Mouse (Mus musculus) liver, embryonic 16.5 days (tissue): ENCODE data around the gene Adgrg3. TPM values are rescaled to one million over a fixed set of nuclear protein-coding genes. Genes with fewer than 3 reads are reported as not detected.
A peak's percentile ranks its signal among the peaks of the same experiment; 100 is the strongest.

Experiments used
- ATAC-seq: fragments of 200-750 bp; cut with Nextera tagmentation; 2 replicates; pipeline ENCODE4 v1.8.0; 2017; ENCODE audit warnings: low read depth, mild to moderate bottlenecking, moderate number of reproducible peaks, moderate library complexity
- H3K27ac ChIP-seq: fragments of 300-500 bp; sonication (generic); 2 replicates; pipeline ENCODE4 v1.5.1; 2014; ENCODE audit warnings: mild to moderate bottlenecking, low read length
- H3K27me3 ChIP-seq: fragments of 300-500 bp; sonication (generic); 2 replicates; pipeline ENCODE4 v1.6.1; 2014; ENCODE audit warnings: low read depth, low read length, mixed read lengths; ENCODE audit not compliant: control insufficient read depth, insufficient read depth
- H3K36me3 ChIP-seq: fragments of 300-500 bp; sonication (generic); 2 replicates; pipeline ENCODE4 v1.6.1; 2014; ENCODE audit warnings: mild to moderate bottlenecking; ENCODE audit not compliant: control insufficient read depth, insufficient read depth
- H3K4me1 ChIP-seq: fragments of 300-500 bp; sonication (generic); 2 replicates; pipeline ENCODE4 v1.6.1; 2014; ENCODE audit warnings: low read depth, low read length, mixed read lengths; ENCODE audit not compliant: control insufficient read depth
- H3K4me2 ChIP-seq: fragments of 300-500 bp; sonication (generic); 2 replicates; pipeline ENCODE4 v1.6.1; 2014; ENCODE audit warnings: low read depth, low read length, mixed read lengths
- H3K4me3 ChIP-seq: fragments of 300-500 bp; sonication (generic); 2 replicates; pipeline ENCODE4 v1.5.1; 2014; ENCODE audit warnings: low read depth, mild to moderate bottlenecking, low read length
- H3K9ac ChIP-seq: fragments of 300-500 bp; sonication (generic); 2 replicates; pipeline ENCODE4 v1.6.1; 2014; ENCODE audit warnings: low read depth, low read length
- H3K9me3 ChIP-seq: fragments of 300-500 bp; sonication (generic); replicated peaks from 2 replicates; pipeline ENCODE4 v1.6.1; 2016; ENCODE audit warnings: low read length; ENCODE audit not compliant: control insufficient read depth
- WGBS: fragments of 180-500 bp; shearing (Covaris S2); extraction: QIAGEN DNeasy Blood & Tissue Kit; methylation state at CpG from one replicate; pipeline ENCODE4 v1.1.7; 2014; ENCODE audit not compliant: insufficient replicate concordance; 5-methylcytosine and 5-hydroxymethylcytosine counted together
- polyA plus RNA-seq: library from polyadenylated mRNA; unstranded; fragments of >200 nt; fragmentation: Nextera tagmentation; extraction: Ambion mirVana; gene quantifications from 2 replicates; pipeline ENCODE4 v1.2.1, GENCODE M21; 2015

Adgrg3 gene
- polyA plus RNA-seq, 1 experiment from 2014 or later, result 9.1 TPM

- H3K9me3 ChIP-seq, result no peaks in the 10 kb centered on the region
- H3K9ac ChIP-seq, result no peak overlapping the region
- H3K4me2 ChIP-seq, result no peak overlapping the region; the same call in 1 of the 2 replicates
- H3K36me3 ChIP-seq, result peaks cover 3% of the 10 kb centered on the region; the same call in 1 of the 2 replicates
- no peak for ATAC-seq
- no peak overlapping the region for H3K4me3 ChIP-seq
- H3K27me3 ChIP-seq, result no peaks in the 10 kb centered on the region
- peaks cover 83% of the 10 kb centered on the region for H3K4me1 ChIP-seq
- peak overlapping the region; percentile 69; the same call in 1 of the 2 replicates for H3K27ac ChIP-seq
- WGBS, result 44% methylated on average over 11 of the region's 11 CpGs
Measured at GRCm38 (mm10) chr8:94990598-94991453, 26.7 kb upstream of the Adgrg3 start.

- Histone ChIP-seq H3K4me1 (peaks cover 79% of the 10 kb centered on the region), H3K9me3 (no peaks in the 10 kb centered on the region), H3K4me2 (no peak overlapping the region; the same call in 1 of the 2 replicates), H3K27me3 (no peaks in the 10 kb centered on the region), H3K9ac (no peak overlapping the region), H3K36me3 (peaks cover 3% of the 10 kb centered on the region; the same call in 1 of the 2 replicates), H3K27ac (peak overlapping the region; percentile 69), H3K4me3 (no peak overlapping the region)
- WGBS, result 45% methylated on average over 9 of the region's 9 CpGs
- peak; percentile 57 for ATAC-seq
Measured at GRCm38 (mm10) chr8:94991454-94991994, 26.0 kb upstream of the Adgrg3 start.

GRCm38 (mm10) chr8:94992010-94992409 is 25.5 kb upstream of the Adgrg3 start:
- H3K4me3 ChIP-seq, result no peak overlapping the region
- no peak overlapping the region for H3K4me2 ChIP-seq
- no peaks in the 10 kb centered on the region for H3K9me3 ChIP-seq
- no peak overlapping the region; the same call in 1 of the 2 replicates for H3K9ac ChIP-seq
- peak overlapping the region; percentile 69 for H3K27ac ChIP-seq
- peaks cover 75% of the 10 kb centered on the region for H3K4me1 ChIP-seq
- no peaks in the 10 kb centered on the region for H3K27me3 ChIP-seq
- WGBS, result 55% methylated on average over 4 of the region's 4 CpGs
- peaks cover 3% of the 10 kb centered on the region; the same call in 1 of the 2 replicates for H3K36me3 ChIP-seq
- ATAC-seq, result no peak

GRCm38 (mm10) chr8:94992534-94992933 is 25.0 kb upstream of the Adgrg3 start:
- Histone ChIP-seq H3K36me3 (peaks cover 3% of the 10 kb centered on the region; the same call in 1 of the 2 replicates), H3K27ac (peak overlapping the region; percentile 69; the same call in 1 of the 2 replicates), H3K4me1 (peaks cover 75% of the 10 kb centered on the region), H3K27me3 (no peaks in the 10 kb centered on the region), H3K4me2 (no peak overlapping the region), H3K9ac (peak overlapping the region; percentile 9; the same call in 1 of the 2 replicates), H3K9me3 (no peaks in the 10 kb centered on the region), H3K4me3 (no peak overlapping the region)
- WGBS, result 65% methylated on average over 5 of the region's 5 CpGs
- ATAC-seq, result no peak

- no peak for ATAC-seq
- H3K9me3 ChIP-seq, result no peaks in the 10 kb centered on the region
- H3K9ac ChIP-seq, result no peak overlapping the region
- no peaks in the 10 kb centered on the region for H3K27me3 ChIP-seq
- no peak overlapping the region for H3K4me3 ChIP-seq
- H3K36me3 ChIP-seq, result peaks cover 3% of the 10 kb centered on the region; the same call in 1 of the 2 replicates
- peaks cover 75% of the 10 kb centered on the region for H3K4me1 ChIP-seq
- H3K27ac ChIP-seq, result no peak overlapping the region
- 64% methylated on average over 9 of the region's 9 CpGs for WGBS
- H3K4me2 ChIP-seq, result no peak overlapping the region
Measured at GRCm38 (mm10) chr8:94992996-94993724, 24.3 kb upstream of the Adgrg3 start.

- 36% methylated on average over 14 of the region's 14 CpGs for WGBS
- Histone ChIP-seq H3K9me3 (no peaks in the 10 kb centered on the region), H3K36me3 (peaks cover 3% of the 10 kb centered on the region; the same call in 1 of the 2 replicates), H3K27ac (no peak overlapping the region), H3K4me3 (no peak overlapping the region), H3K27me3 (no peaks in the 10 kb centered on the region), H3K9ac (no peak overlapping the region), H3K4me2 (no peak overlapping the region), H3K4me1 (peaks cover 74% of the 10 kb centered on the region)
- no peak for ATAC-seq
Measured at GRCm38 (mm10) chr8:94994006-94994405, 23.5 kb upstream of the Adgrg3 start.

GRCm38 (mm10) chr8:94994510-94994909 is 23.0 kb upstream of the Adgrg3 start:
- no peak overlapping the region for H3K4me2 ChIP-seq
- peaks cover 74% of the 10 kb centered on the region for H3K4me1 ChIP-seq
- no peak overlapping the region for H3K27ac ChIP-seq
- no peaks in the 10 kb centered on the region for H3K27me3 ChIP-seq
- H3K9me3 ChIP-seq, result no peaks in the 10 kb centered on the region
- H3K9ac ChIP-seq, result no peak overlapping the region
- 68% methylated on average over 1 of the region's 1 CpGs for WGBS
- H3K4me3 ChIP-seq, result no peak overlapping the region
- no peak for ATAC-seq
- H3K36me3 ChIP-seq, result peaks cover 3% of the 10 kb centered on the region; the same call in 1 of the 2 replicates

- WGBS, result 54% methylated on average over 5 of the region's 5 CpGs
- no peak overlapping the region for H3K27ac ChIP-seq
Measured at GRCm38 (mm10) chr8:94995336-94995893, 22.1 kb upstream of the Adgrg3 start.

More at GRCm38 (mm10) chr8:94995336-94995893, 22.1 kb upstream of the Adgrg3 start:
- no peaks in the 10 kb centered on the region for H3K27me3 ChIP-seq
- no peak overlapping the region for H3K4me3 ChIP-seq
- peaks cover 3% of the 10 kb centered on the region; the same call in 1 of the 2 replicates for H3K36me3 ChIP-seq
- H3K4me2 ChIP-seq, result no peak overlapping the region
- no peaks in the 10 kb centered on the region for H3K9me3 ChIP-seq
- H3K9ac ChIP-seq, result peak overlapping the region; percentile 16; the same call in 1 of the 2 replicates
- peaks cover 73% of the 10 kb centered on the region for H3K4me1 ChIP-seq
- ATAC-seq, result no peak
